Comparison of ENCODE assay signal across 7 mouse cellular contexts in genomic region chr12:77177811-77178578, GRCm38 (mm10). TPM values are rescaled to one million over a fixed set of nuclear protein-coding genes. Genes with fewer than 3 reads are reported as not detected.
DNase-seq lines count a peak whose midpoint lies in the region; ATAC-seq and TF ChIP-seq lines count a peak whose summit lies in the region.

No protein-coding gene starts in this region.

- TF ChIP-seq CTCF in spleen, adult 2 months (IDR thresholded peaks at IDR 0.05; ENCODE audit: extremely low read depth, insufficient read depth, insufficient read length, insufficient replicate concordance): no peak
- TF ChIP-seq CTCF in thymus, adult 2 months (IDR thresholded peaks at IDR 0.05; ENCODE audit: borderline replicate concordance, control insufficient read depth, extremely low read depth, insufficient read depth, low read length, poor library complexity): no peak

- ATAC-seq in hematopoietic stem cell, adult 5-6 weeks (replicated peaks in 1 of 2; ENCODE audit: insufficient read depth in 1 of 2, low FRiP score in 2 of 2, low TSS enrichment in 1 of 2, low read depth in 1 of 2, poor library complexity in 2 of 2, severe bottlenecking in 2 of 2): peak; percentile 68 to 83
- no peak for ATAC-seq in liver, embryonic 12.5 days

- no peak for TF ChIP-seq POLR2A in spleen, adult 2 months (IDR thresholded peaks at IDR 0.05; ENCODE audit: low read depth, low read length)
- 0 out of 2 replicates have a peak, but pooled peaks have one; percentile 18 for TF ChIP-seq POLR2A in thymus, adult 2 months (IDR thresholded peaks at IDR 0.05; ENCODE audit: control insufficient read depth, extremely low read depth, insufficient read depth, low read length, poor library complexity)

- no peak overlapping the region for H3K9ac ChIP-seq in liver, embryonic 12.5 days

- no peak overlapping the region for H3K4me3 ChIP-seq in spleen, adult 2 months (ENCODE audit: extremely low read depth, insufficient read depth, insufficient read length)
- no peak overlapping the region for H3K4me3 ChIP-seq in liver, embryonic 12.5 days
- no peak overlapping the region for H3K4me3 ChIP-seq in thymus, adult 2 months (ENCODE audit: control insufficient read depth, insufficient read depth, low read length)

- peaks cover 10% of the 10 kb centered on the region for H3K4me1 ChIP-seq in spleen, adult 2 months (ENCODE audit: control insufficient read depth, insufficient read depth, insufficient read length)
- 0 out of 2 replicates have a peak, but pooled peaks cover 4% of the 10 kb centered on the region for H3K4me1 ChIP-seq in liver, embryonic 12.5 days
- peaks cover 28% of the 10 kb centered on the region for H3K4me1 ChIP-seq in thymus, adult 2 months (replicated peaks; ENCODE audit: control insufficient read depth, insufficient read depth, low read length)

- no peaks in the 10 kb centered on the region for H3K36me3 ChIP-seq in spleen, adult 2 months (ENCODE audit: control insufficient read depth, insufficient read depth, low read length)
- H3K36me3 ChIP-seq in liver, embryonic 12.5 days: no peaks in the 10 kb centered on the region
- H3K36me3 ChIP-seq in thymus, adult 2 months (ENCODE audit: control insufficient read depth, insufficient read depth, low read length): no peaks in the 10 kb centered on the region

- peak overlapping the region; percentile 30 for H3K27ac ChIP-seq in spleen, adult 2 months (ENCODE audit: insufficient read depth, low read length)
- no peak overlapping the region for H3K27ac ChIP-seq in liver, embryonic 12.5 days
- H3K27ac ChIP-seq in thymus, adult 2 months (ENCODE audit: control insufficient read depth, insufficient read depth, low read length): peak overlapping the region; percentile 71

- H3K9me3 ChIP-seq in liver, embryonic 12.5 days (replicated peaks): no peaks in the 10 kb centered on the region

- WGBS in spleen, adult 2 months: 19% methylated on average over 15 of the region's 15 CpGs
- WGBS in liver, embryonic 12.5 days (ENCODE audit: insufficient replicate concordance): 26% methylated on average over 15 of the region's 15 CpGs
- 10% methylated on average over 15 of the region's 15 CpGs for WGBS in thymus, adult 2 months

- no peak for DNase-seq in spleen, adult 2 months (ENCODE audit: low read depth in 1 of 2, low spot score in 2 of 2)
- DNase-seq in spleen, postnatal 14 days (ENCODE audit: low spot score in 2 of 2): no peak
- peak; percentile 49 for DNase-seq in thymus, adult 2 months
- no peak for DNase-seq in cerebellum, postnatal 25 days
- DNase-seq in ovary, postnatal 14 days (ENCODE audit: low spot score): no peak

- H3K27me3 ChIP-seq in spleen, adult 2 months (ENCODE audit: control insufficient read depth, insufficient read depth, low read length): no peaks in the 10 kb centered on the region
- H3K27me3 ChIP-seq in liver, embryonic 12.5 days (replicated peaks): no peaks in the 10 kb centered on the region
- no peaks in the 10 kb centered on the region for H3K27me3 ChIP-seq in thymus, adult 2 months (ENCODE audit: control insufficient read depth, insufficient read depth, low read length)

- H3K4me2 ChIP-seq in liver, embryonic 12.5 days: peak overlapping the region; percentile 27; the same call in 1 of the 2 replicates

RNA-seq across cellular contexts. Expression of gene Fut8, which starts 59.9 kb away (rescaled TPM):
- 4.0 and 4.2 TPM in 2 replicates for polyA plus RNA-seq in spleen, adult 2 months (2012; rRNA removed)
- 165 and 176 TPM in 2 replicates for total RNA-seq in hematopoietic stem cell, adult 5-6 weeks (2017)
- 21.3 and 21.4 TPM in 2 replicates for polyA plus RNA-seq in liver, embryonic 12.5 days (2016; fragmentation: Nextera tagmentation; extraction: Ambion mirVana)
- 10.8 and 14.6 TPM in 2 replicates for polyA plus RNA-seq in thymus, adult 2 months (2012; rRNA removed)
